Mouse (Mus musculus) C2C12 (cell line): ENCODE data around the gene Stap2.

Experiments
- CEBPB ChIP-seq: IDR thresholded peaks from one replicate; pipeline ENCODE4 v1.6.1; 2011; ENCODE audit warnings: low read depth, mild to moderate bottlenecking, control low read depth, moderate library complexity
- CTCF ChIP-seq: IDR thresholded peaks from one replicate; pipeline ENCODE4 v1.5.1; 2011; ENCODE audit not compliant: control insufficient read depth, insufficient read depth, insufficient read length
- MAX ChIP-seq: IDR thresholded peaks from one replicate; pipeline ENCODE4 v1.6.1; 2011; ENCODE audit warnings: mild to moderate bottlenecking, control low read depth
- USF1 ChIP-seq: IDR thresholded peaks from one replicate; pipeline ENCODE4 v1.6.1; 2011; ENCODE audit warnings: low read depth, mild to moderate bottlenecking, control low read depth, moderate library complexity

DNA sequence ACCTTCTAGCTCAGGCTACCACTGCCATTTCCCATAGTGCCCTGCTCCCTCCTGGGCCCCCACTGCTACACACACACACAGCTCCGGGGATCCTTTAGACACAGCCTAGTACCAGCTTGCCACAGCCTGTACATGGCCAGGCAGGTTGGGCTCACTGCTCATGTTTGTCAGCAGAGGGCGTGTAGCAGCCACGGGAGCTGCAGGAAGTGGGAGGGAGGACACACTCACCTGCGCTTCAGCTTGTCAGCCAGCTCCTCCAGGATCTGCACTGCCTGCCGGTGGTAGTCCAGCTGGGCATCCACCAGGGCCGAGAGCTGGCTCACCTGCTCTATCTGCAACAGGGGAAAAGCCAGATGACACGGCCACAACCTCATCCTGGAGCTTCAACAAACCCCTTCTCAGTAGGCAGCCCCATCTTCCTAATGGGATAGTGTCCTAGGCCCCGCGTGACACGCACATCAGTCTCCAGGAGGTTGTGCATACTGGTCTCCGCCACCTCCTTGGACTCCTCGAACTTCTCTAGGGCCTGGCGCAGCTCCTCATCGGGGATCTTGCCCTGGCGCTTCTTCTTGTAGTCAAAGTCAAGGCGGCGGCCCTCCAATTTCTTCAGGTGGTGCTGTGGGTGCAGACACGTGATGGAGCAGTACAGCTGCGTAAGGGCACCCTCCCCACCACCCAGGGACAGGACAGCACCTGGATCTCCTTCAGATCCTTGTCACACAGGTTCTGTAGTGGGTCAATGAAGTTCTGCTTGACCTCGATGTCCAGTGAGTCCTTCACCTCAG lies 13.2 kb upstream of the Stap2 start:
- peak; percentile 48 for TF ChIP-seq CTCF
- TF ChIP-seq MAX, result no peak
- TF ChIP-seq USF1, result no peak
- no peak for TF ChIP-seq CEBPB
